Mouse (Mus musculus): ENCODE measurements around the gene Gm14325. TPM values are rescaled to one million over a fixed set of nuclear protein-coding genes. Genes with fewer than 3 reads are reported as not detected.

The Gm14325 gene
- polyA plus RNA-seq (2014; fragmentation: Illumina TruSeq; extraction: RNeasy Lipid Tissue Mini Kit (QIAGEN cat#74804); ENCODE audit: low read depth, low replicate concordance) = 249 TPM

GRCm38 (mm10) chr2:177839901-177840663, at the start of gene Gm14325:
TSS of gene Gm14325 (minus strand) at chr2:177840336.

Other genes starting within 250 kb of the Gm14325 start
- gene Gm14322, start 81.0 kb downstream of the Gm14325 start, polyA plus RNA-seq (2014; fragmentation: Illumina TruSeq; extraction: RNeasy Lipid Tissue Mini Kit (QIAGEN cat#74804); ENCODE audit: low read depth, low replicate concordance) = 28.5 TPM
- gene Gm14327, start 56.8 kb upstream of the Gm14325 start, polyA plus RNA-seq (2014; fragmentation: Illumina TruSeq; extraction: RNeasy Lipid Tissue Mini Kit (QIAGEN cat#74804); ENCODE audit: low read depth, low replicate concordance) = 12.1 TPM
- gene Zfp972, start 85.3 kb upstream of the Gm14325 start, polyA plus RNA-seq (2014; fragmentation: Illumina TruSeq; extraction: RNeasy Lipid Tissue Mini Kit (QIAGEN cat#74804); ENCODE audit: low read depth, low replicate concordance) = not detected
- gene Gm14326, start 117.0 kb upstream of the Gm14325 start, polyA plus RNA-seq (2014; fragmentation: Illumina TruSeq; extraction: RNeasy Lipid Tissue Mini Kit (QIAGEN cat#74804); ENCODE audit: low read depth, low replicate concordance) = 105 TPM
- 96.6 TPM for gene Zfp971, start 182.9 kb upstream of the Gm14325 start, polyA plus RNA-seq (2014; fragmentation: Illumina TruSeq; extraction: RNeasy Lipid Tissue Mini Kit (QIAGEN cat#74804); ENCODE audit: low read depth, low replicate concordance)
- 151 TPM for gene Zfp931, start 238.1 kb upstream of the Gm14325 start, polyA plus RNA-seq (2014; fragmentation: Illumina TruSeq; extraction: RNeasy Lipid Tissue Mini Kit (QIAGEN cat#74804); ENCODE audit: low read depth, low replicate concordance)